Mouse (Mus musculus) kidney, postnatal 10 days (tissue): ENCODE results near the gene Wdr19.
A peak's percentile ranks its signal among the peaks of the same experiment; 100 is the strongest.

ENCODE experiments used
- DNase-seq: peaks from one replicate; pipeline ENCODE4 v3.0.0; 2021; ENCODE audit warnings: mixed read lengths

The Wdr19 gene

GRCm38 (mm10) chr5:65199346-65200128, at the start of gene Wdr19:
Gene Wdr19, plus strand, starts transcription at chr5:65199696.
- peak; percentile 99 for DNase-seq

GRCm38 (mm10) chr5:65149706-65150105, 49.8 kb upstream of the Wdr19 start:
- no peak for DNase-seq

- no peak for DNase-seq
Observed at GRCm38 (mm10) chr5:65150376-65150955, 49.0 kb upstream of the Wdr19 start.

- no peak for DNase-seq
Observed at GRCm38 (mm10) chr5:65151276-65151675, 48.2 kb upstream of the Wdr19 start.

GRCm38 (mm10) chr5:65151767-65152166, 47.7 kb upstream of the Wdr19 start:
- DNase-seq: no peak

GRCm38 (mm10) chr5:65154287-65154686, 45.2 kb upstream of the Wdr19 start:
- DNase-seq: no peak

- peak; percentile 57 for DNase-seq
Observed at GRCm38 (mm10) chr5:65156853-65157252, 42.6 kb upstream of the Wdr19 start.

- peak; percentile 88 for DNase-seq
Observed at GRCm38 (mm10) chr5:65157412-65158381, 41.8 kb upstream of the Wdr19 start.

GRCm38 (mm10) chr5:65158696-65159305, 40.7 kb upstream of the Wdr19 start:
- DNase-seq: no peak

- DNase-seq: no peak
Observed at GRCm38 (mm10) chr5:65163001-65163400, 36.5 kb upstream of the Wdr19 start.

- DNase-seq: no peak
Observed at GRCm38 (mm10) chr5:65163489-65164092, 35.9 kb upstream of the Wdr19 start.

GRCm38 (mm10) chr5:65170206-65170605, 29.3 kb upstream of the Wdr19 start:
- no peak for DNase-seq

GRCm38 (mm10) chr5:65175035-65175917, 24.2 kb upstream of the Wdr19 start:
- no peak for DNase-seq

- DNase-seq: no peak
Observed at GRCm38 (mm10) chr5:65175918-65176484, 23.5 kb upstream of the Wdr19 start.

GRCm38 (mm10) chr5:65177026-65177514, 22.4 kb upstream of the Wdr19 start:
- DNase-seq: peak; percentile 80

- no peak for DNase-seq
Observed at GRCm38 (mm10) chr5:65178477-65178876, 21.0 kb upstream of the Wdr19 start.

GRCm38 (mm10) chr5:65181160-65181793, 18.2 kb upstream of the Wdr19 start:
- DNase-seq: no peak

GRCm38 (mm10) chr5:65181794-65182169, 17.7 kb upstream of the Wdr19 start:
- DNase-seq: no peak

- no peak for DNase-seq
Observed at GRCm38 (mm10) chr5:65182268-65182667, 17.2 kb upstream of the Wdr19 start.

- no peak for DNase-seq
Observed at GRCm38 (mm10) chr5:65191601-65192000, 7.9 kb upstream of the Wdr19 start.
